Mouse (Mus musculus): Measurements from ENCODE around the gene Gm8660. TPM values are rescaled to one million over a fixed set of nuclear protein-coding genes. Genes with fewer than 3 reads are reported as not detected.
"Not testable (repeated sequence)": the region's sequence is repeated elsewhere in the genome, so short reads cannot be mapped to it uniquely, and the experiment has no call there.

Gm8660 gene
- total RNA-seq (2022) = not detected

- DNase-seq (ENCODE audit: low spot score in 2 of 2) = not testable (repeated sequence)
Observed at GRCm38 (mm10) chr7:22370939-22371338, at the start of gene Gm8660. Gm8660 (minus strand) TSS chr7:22371039.

- DNase-seq (ENCODE audit: low spot score in 2 of 2) = not testable (repeated sequence)
Observed at GRCm38 (mm10) chr7:22413283-22413682, 42.4 kb upstream of the Gm8660 start, which contains the start of gene Vmn1r148. Vmn1r148 (plus strand) TSS chr7:22413583.

- DNase-seq (ENCODE audit: low spot score in 2 of 2) = not testable (repeated sequence)
Observed at GRCm38 (mm10) chr7:22329617-22330016, 41.2 kb downstream of the Gm8660 start, which contains the start of gene Gm4187. Gm4187 (minus strand) TSS chr7:22329717.

Other genes starting within 250 kb of the Gm8660 start
- not detected for gene Gm10666, start 236.3 kb downstream of the Gm8660 start, total RNA-seq (2022)
- not detected for gene Vmn1r142, start 207.0 kb downstream of the Gm8660 start, total RNA-seq (2022)
- gene Vmn1r143, start 181.7 kb downstream of the Gm8660 start, total RNA-seq (2022) = not detected
- gene Gm8653, start 169.8 kb downstream of the Gm8660 start, total RNA-seq (2022) = not detected
- not detected for gene Gm8453, start 141.6 kb downstream of the Gm8660 start, total RNA-seq (2022)
- gene Gm4187, start 41.3 kb downstream of the Gm8660 start, total RNA-seq (2022) = not detected
- not detected for gene Vmn1r148, start 42.5 kb upstream of the Gm8660 start, total RNA-seq (2022)
- not detected for gene Vmn1r149, start 67.2 kb upstream of the Gm8660 start, total RNA-seq (2022)
- not detected for gene Gm10665, start 93.0 kb upstream of the Gm8660 start, total RNA-seq (2022)
- gene Vmn1r151, start 128.6 kb upstream of the Gm8660 start, total RNA-seq (2022) = not detected
- gene Vmn1r152, start 151.9 kb upstream of the Gm8660 start, total RNA-seq (2022) = not detected
- not detected for gene Gm8677, start 163.8 kb upstream of the Gm8660 start, total RNA-seq (2022)
- gene Gm4201, start 194.3 kb upstream of the Gm8660 start, total RNA-seq (2022) = not detected
- not detected for gene Gm4565, start 217.1 kb upstream of the Gm8660 start, total RNA-seq (2022)

Measured in gastrocnemius, adult 8-10 months (tissue).